ENCODE assay signal across 8 mouse cellular contexts in genomic region chr7:55841977-55842503, GRCm38 (mm10). TPM values are rescaled to one million over a fixed set of nuclear protein-coding genes. Genes with fewer than 3 reads are reported as not detected.
DNase-seq lines count a peak whose midpoint lies in the region; ATAC-seq lines count a peak whose summit lies in the region.

No protein-coding gene starts in this region.

- peak overlapping the region; percentile 97 for H3K27ac ChIP-seq in intestine, embryonic 15.5 days
- H3K27ac ChIP-seq in midbrain, embryonic 10.5 days (replicated peaks): peak overlapping the region; percentile 97

- intact Hi-C loops in left cerebral cortex, postnatal 36 days (cut with DNase I): loop anchor here (5.0 kb wide), 1 partner anchor 40 kb away; no protein-coding TSS in a partner anchor

- H3K4me1 ChIP-seq in intestine, embryonic 15.5 days (replicated peaks): peaks cover 7% of the 10 kb centered on the region; the same call in 1 of the 2 replicates
- peaks cover 19% of the 10 kb centered on the region for H3K4me1 ChIP-seq in midbrain, embryonic 10.5 days

- no peaks in the 10 kb centered on the region for H3K27me3 ChIP-seq in intestine, embryonic 15.5 days (replicated peaks)
- no peaks in the 10 kb centered on the region for H3K27me3 ChIP-seq in midbrain, embryonic 10.5 days (ENCODE audit: low read depth, poor library complexity, severe bottlenecking)

- no peaks in the 10 kb centered on the region for H3K9me3 ChIP-seq in intestine, embryonic 15.5 days
- H3K9me3 ChIP-seq in midbrain, embryonic 10.5 days (replicated peaks): no peaks in the 10 kb centered on the region

- no peaks in the 10 kb centered on the region for H3K36me3 ChIP-seq in intestine, embryonic 15.5 days
- peaks cover 8% of the 10 kb centered on the region; the same call in 1 of the 2 replicates for H3K36me3 ChIP-seq in midbrain, embryonic 10.5 days

- peak overlapping the region; percentile 90 for H3K4me3 ChIP-seq in intestine, embryonic 15.5 days (replicated peaks)
- peak overlapping the region; percentile 90 for H3K4me3 ChIP-seq in midbrain, embryonic 10.5 days

- peak; percentile 97 for DNase-seq in adrenal gland, adult 2 months
- DNase-seq in embryo, embryonic 11 days: peak; percentile 93
- peak; percentile 91 for DNase-seq in gastrocnemius, postnatal 25 days
- peak; percentile 88 to 90 for DNase-seq in left cerebral cortex, postnatal 36 days (ENCODE audit: low spot score in 2 of 2)
- DNase-seq in midbrain, embryonic 10.5 days (ENCODE audit: low spot score): peak; percentile 89
- DNase-seq in right cerebral cortex, postnatal 36 days (ENCODE audit: low spot score in 2 of 2): peak; percentile 84 to 87
- DNase-seq in urinary bladder, postnatal 4 days (ENCODE audit: low spot score in 2 of 2): peak; percentile 86 to 90

- H3K9ac ChIP-seq in intestine, embryonic 15.5 days: peak overlapping the region; percentile 91

- H3K4me2 ChIP-seq in intestine, embryonic 15.5 days (replicated peaks): peak overlapping the region; percentile 78

- WGBS in intestine, embryonic 15.5 days: under 1% methylated on average over 46 of the region's 47 CpGs
- under 1% methylated on average over 47 of the region's 47 CpGs for WGBS in midbrain, embryonic 10.5 days

- peak; percentile 98 for ATAC-seq in intestine, embryonic 15.5 days

RNA-seq across cellular contexts. Expression of gene Cyfip1, which starts 0.5 kb away (rescaled TPM):
- 10 to 100 TPM; 76.4 to 79.0 TPM for total RNA-seq in adrenal gland, adult 2 months (2021)
- polyA plus RNA-seq in adrenal gland, adult 2 months (2012; rRNA removed): 26.2 and 40.1 TPM in 2 replicates
- 10 to 100 TPM; 21.0 to 22.3 TPM for total RNA-seq in gastrocnemius, postnatal 25 days (2021)
- polyA plus RNA-seq in intestine, embryonic 15.5 days (2015; fragmentation: Nextera tagmentation; extraction: Ambion mirVana): 94.6 and 94.7 TPM in 2 replicates
- 10 to 100 TPM; 65.5 to 73.2 TPM for total RNA-seq in left cerebral cortex, postnatal 36 days (2021)
- 79.2 and 83.5 TPM in 2 replicates for polyA plus RNA-seq in midbrain, embryonic 10.5 days (2016; fragmentation: Nextera tagmentation; extraction: Ambion mirVana)

RNA-seq across cellular contexts. Expression of gene Tubgcp5, which starts 48.1 kb away (rescaled TPM):
- total RNA-seq in adrenal gland, adult 2 months (2021): 10 to 100 TPM; 14.8 to 19.5 TPM
- 2.0 and 2.6 TPM in 2 replicates for polyA plus RNA-seq in adrenal gland, adult 2 months (2012; rRNA removed)
- 1 to 10 TPM; 7.2 to 8.9 TPM for total RNA-seq in gastrocnemius, postnatal 25 days (2021)
- polyA plus RNA-seq in intestine, embryonic 15.5 days (2015; fragmentation: Nextera tagmentation; extraction: Ambion mirVana): 21.5 and 21.8 TPM in 2 replicates
- 10 to 100 TPM; 30.9 to 35.5 TPM for total RNA-seq in left cerebral cortex, postnatal 36 days (2021)
- 33.1 and 37.4 TPM in 2 replicates for polyA plus RNA-seq in midbrain, embryonic 10.5 days (2016; fragmentation: Nextera tagmentation; extraction: Ambion mirVana)

Comparison
In these comparisons a context has a peak if more than half of its experiments do, and no peak if none do; other contexts are left out.
1. Peak in every context shown above with its lines: DNase-seq, ATAC-seq, H3K4me3 ChIP-seq and H3K27ac ChIP-seq.